Mouse (Mus musculus) heart, adult 2 months (tissue): Measurements from ENCODE around the gene Tagln2. TPM values are rescaled to one million over a fixed set of nuclear protein-coding genes. Genes with fewer than 3 reads are reported as not detected.

ENCODE experiments used
- DNase-seq, 2 experiments: peaks; one replicate each; pipeline ENCODE4 v3.0.0; 2021
- H3K27ac ChIP-seq: fragments of 200-600 bp; 2 replicates; pipeline ENCODE4 v1.8.1; 2022
- H3K27me3 ChIP-seq: fragments of 200-500 bp; 2 replicates; pipeline ENCODE4 v1.6.1; 2012; ENCODE audit warnings: mild to moderate bottlenecking, low read length, inconsistent platforms, mixed read lengths; ENCODE audit not compliant: control insufficient read depth, insufficient read depth
- H3K36me3 ChIP-seq: fragments of 200-500 bp; 2 replicates; pipeline ENCODE4 v1.6.1; 2012; ENCODE audit warnings: low read length, inconsistent platforms; ENCODE audit not compliant: control insufficient read depth, insufficient read depth
- H3K4me1 ChIP-seq: fragments of 200-500 bp; 2 replicates; pipeline ENCODE4 v1.6.1; 2011; ENCODE audit warnings: low read length; ENCODE audit not compliant: control insufficient read depth, insufficient read depth
- H3K4me3 ChIP-seq: fragments of 200-600 bp; 2 replicates; pipeline ENCODE4 v1.8.1; 2022
- H3K79me2 ChIP-seq: fragments of 200-500 bp; replicated peaks from 2 replicates; pipeline ENCODE4 v1.6.1; 2012; ENCODE audit warnings: mild to moderate bottlenecking, inconsistent platforms, low read length, moderate library complexity, mixed read lengths; ENCODE audit not compliant: control insufficient read depth, insufficient read depth
- H3K9ac ChIP-seq: fragments of 200-500 bp; 2 replicates; pipeline ENCODE4 v1.6.1; 2012; ENCODE audit warnings: low read depth, mild to moderate bottlenecking, control low read depth, inconsistent platforms, low read length, mixed read lengths
- CTCF ChIP-seq: fragments of 200-600 bp; IDR thresholded peaks from 2 replicates; pipeline ENCODE4 v1.8.1; 2022; ENCODE audit warnings: antibody characterized with exemption, mild to moderate bottlenecking, moderate library complexity
- EP300 ChIP-seq: fragments of 200-500 bp; IDR thresholded peaks from 2 replicates; pipeline ENCODE4 v1.6.1; 2011; ENCODE audit warnings: low read depth, low read length, control low read depth; ENCODE audit not compliant: insufficient read depth
- POLR2A ChIP-seq: fragments of 200-500 bp; IDR thresholded peaks from 2 replicates; pipeline ENCODE4 v1.6.1; 2011; ENCODE audit warnings: mild to moderate bottlenecking, low read depth, low read length, control low read depth; ENCODE audit not compliant: insufficient read depth
- WGBS: fragments of 180-500 bp; shearing (Covaris S2); methylation state at CpG from one replicate; pipeline ENCODE4 v1.1.7; 2018; 5-methylcytosine and 5-hydroxymethylcytosine counted together
- intact Hi-C: fragments of 180-260 bp; cut with DNase I; formaldehyde crosslinking; loops from one replicate; pipeline ENCODE4 v1.15.1; 2025
- polyA plus RNA-seq: library from polyadenylated mRNA; depleted of rRNA; stranded (reverse); fragments of >200 nt; gene quantifications from 2 replicates; pipeline ENCODE4 v1.2.3, GENCODE M21; 2012
- total RNA-seq, 2 experiments: library from RNA; stranded (reverse); gene quantifications; 2 replicates each; pipeline ENCODE4 v1.2.3; 2021

Tagln2 gene
- total and polyA plus RNA-seq, 3 experiments, result 65.5 to 131 (median 77.8) TPM

DNA sequence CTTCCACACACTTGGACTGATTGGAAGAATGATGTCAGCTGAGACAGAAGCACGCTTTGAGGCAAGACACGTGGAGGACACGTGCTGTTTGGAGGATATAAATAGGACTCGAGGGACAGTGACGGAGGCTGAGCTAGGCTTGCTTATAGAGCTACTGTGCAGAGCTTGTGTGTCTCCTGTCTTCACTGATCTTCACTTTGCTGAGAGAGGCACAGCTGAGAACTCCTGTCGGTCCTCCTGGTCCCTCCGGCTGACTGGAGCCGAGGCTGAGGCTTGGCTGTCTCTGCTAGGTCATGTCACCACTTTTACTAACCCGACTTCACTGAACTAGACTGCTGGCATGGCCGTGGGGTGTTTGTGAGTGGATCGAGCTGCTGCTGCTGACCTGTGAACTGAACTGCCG is 23.9 kb downstream of the Tagln2 start:
- intact Hi-C loops, result no loop called here
- TF ChIP-seq POLR2A (no peak), EP300 (0 out of 2 replicates have a peak, but pooled peaks have one; percentile 30)
- H3K27me3 ChIP-seq, result no peaks in the 10 kb centered on the region; the same call in 1 of the 2 replicates
- H3K27ac ChIP-seq, result peak overlapping the region; percentile 21; the same call in 1 of the 2 replicates
- no peak overlapping the region for H3K4me3 ChIP-seq
- H3K79me2 ChIP-seq, result no peaks in the 10 kb centered on the region
- H3K9ac ChIP-seq, result no peak overlapping the region
- H3K4me1 ChIP-seq, result peaks cover 27% of the 10 kb centered on the region
- WGBS, result 30% methylated on average over 12 of the region's 12 CpGs
- H3K36me3 ChIP-seq, result peaks cover 2% of the 10 kb centered on the region; the same call in 1 of the 2 replicates
- DNase-seq, result peak in 1 of 2 experiments; percentile 66

DNA sequence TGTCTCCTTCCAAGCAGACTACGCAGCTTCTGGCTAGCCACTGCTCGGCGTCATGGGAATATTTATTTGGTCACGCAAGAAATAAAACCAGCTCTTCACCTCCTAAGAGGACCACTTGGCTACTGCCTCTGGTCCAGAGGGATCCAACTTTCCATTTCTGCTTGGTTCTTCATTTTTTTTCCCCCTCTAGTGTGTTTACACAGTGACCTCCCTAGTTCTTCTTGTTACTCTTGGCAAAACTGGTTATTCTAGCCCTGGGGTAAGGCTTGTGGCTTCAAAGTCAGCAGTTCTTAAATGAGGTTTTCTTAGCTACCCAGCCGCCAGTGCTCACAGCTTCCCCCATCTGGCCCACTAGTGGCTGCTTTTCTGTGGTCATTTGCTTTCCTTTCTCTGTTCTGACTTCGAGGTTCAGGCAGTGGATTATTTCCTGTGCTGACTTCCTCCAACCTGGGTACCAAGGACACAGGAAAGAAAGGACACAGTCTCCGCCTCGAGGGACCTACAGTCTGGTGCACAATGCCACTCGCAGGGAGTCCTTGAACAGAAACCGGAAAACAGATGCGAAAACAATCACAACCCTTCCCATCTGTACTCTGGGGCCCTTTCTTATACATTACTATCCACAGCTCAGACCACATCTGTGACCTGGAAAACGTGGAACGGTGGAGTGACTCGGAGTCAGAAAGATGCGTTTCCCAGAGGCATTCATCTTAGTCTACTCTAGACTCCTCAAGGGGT is 25.3 kb downstream of the Tagln2 start:
- Histone ChIP-seq H3K9ac (peak overlapping the region; percentile 12; the same call in 1 of the 2 replicates), H3K4me3 (no peak overlapping the region), H3K4me1 (peaks cover 23% of the 10 kb centered on the region), H3K79me2 (no peaks in the 10 kb centered on the region), H3K27me3 (no peaks in the 10 kb centered on the region), H3K36me3 (peaks cover 2% of the 10 kb centered on the region; the same call in 1 of the 2 replicates), H3K27ac (peak overlapping the region; percentile 87)
- intact Hi-C loops, result loop anchor here (1.0 kb wide), 1 partner anchor 25 kb away; the partner anchor contains the start of gene Tagln2
- TF ChIP-seq CTCF (peak; percentile 69), POLR2A (peak; percentile 50), EP300 (peak; percentile 96)
- DNase-seq, result peak; percentile 65 to 80
- WGBS, result 28% methylated on average over 15 of the region's 15 CpGs

- 32% methylated on average over 7 of the region's 7 CpGs for WGBS
- Histone ChIP-seq H3K27ac (peak overlapping the region; percentile 87), H3K79me2 (no peaks in the 10 kb centered on the region), H3K9ac (peak overlapping the region; percentile 12; the same call in 1 of the 2 replicates), H3K36me3 (no peaks in the 10 kb centered on the region), H3K4me3 (peak overlapping the region; percentile 47), H3K4me1 (peaks cover 27% of the 10 kb centered on the region), H3K27me3 (no peaks in the 10 kb centered on the region)
- peak in 1 of 2 experiments; percentile 31 for DNase-seq
- TF ChIP-seq POLR2A, result no peak
- TF ChIP-seq EP300, result no peak
- TF ChIP-seq CTCF, result no peak
- intact Hi-C loops, result loop anchor here (1.0 kb wide), 1 partner anchor 26 kb away; the partner anchor contains the start of gene Tagln2
These were observed 26.1 kb downstream of the Tagln2 start for GRCm38 (mm10) chr1:172525971-172526370.

DNA sequence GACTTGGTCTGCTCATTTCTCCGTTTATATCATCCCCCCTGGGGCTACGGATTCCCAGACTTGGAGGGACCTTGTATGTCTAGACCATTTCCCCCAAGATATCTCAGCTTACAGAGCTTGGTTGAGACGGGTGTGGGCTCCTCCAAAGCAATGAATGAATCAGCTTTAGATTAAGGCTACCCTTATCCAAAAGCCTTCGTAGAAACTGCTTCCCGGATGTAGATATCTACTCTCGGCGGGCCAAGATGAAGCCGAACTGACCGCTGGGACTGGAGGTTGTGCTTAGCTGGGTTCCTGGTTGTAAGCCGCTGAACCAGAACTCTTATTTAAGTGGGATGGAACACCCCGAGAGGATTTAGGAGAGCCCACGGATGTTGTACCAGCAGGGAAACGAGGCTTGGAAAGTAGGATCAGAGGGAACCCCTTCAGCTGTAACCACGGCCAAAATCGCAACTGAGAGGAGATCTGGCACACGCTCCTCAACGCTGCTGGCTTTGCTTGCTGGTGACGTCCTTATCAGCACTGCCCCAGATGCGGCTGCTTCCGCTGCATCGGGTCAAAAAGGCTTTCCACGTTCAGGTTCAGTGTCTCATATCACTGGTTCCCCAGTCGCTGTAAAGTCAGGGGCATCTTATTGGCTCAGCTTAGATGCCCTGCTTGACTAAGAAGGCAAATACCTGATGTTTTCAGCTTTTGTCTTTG is 26.7 kb downstream of the Tagln2 start:
- Histone ChIP-seq H3K27me3 (no peaks in the 10 kb centered on the region), H3K4me3 (peak overlapping the region; percentile 47), H3K79me2 (no peaks in the 10 kb centered on the region), H3K27ac (peak overlapping the region; percentile 87), H3K4me1 (peaks cover 25% of the 10 kb centered on the region), H3K36me3 (no peaks in the 10 kb centered on the region), H3K9ac (peak overlapping the region; percentile 12)
- intact Hi-C loops, result no loop called here
- WGBS, result 7% methylated on average over 23 of the region's 23 CpGs
- DNase-seq, result peak; percentile 74 to 83
- TF ChIP-seq EP300 (peak; percentile 89), POLR2A (peak; percentile 84), CTCF (no peak)

GRCm38 (mm10) chr1:172527431-172527830 is 27.6 kb downstream of the Tagln2 start:
- Histone ChIP-seq H3K27ac (peak overlapping the region; percentile 87), H3K27me3 (no peaks in the 10 kb centered on the region), H3K79me2 (no peaks in the 10 kb centered on the region), H3K36me3 (no peaks in the 10 kb centered on the region), H3K4me1 (peaks cover 23% of the 10 kb centered on the region), H3K4me3 (no peak overlapping the region), H3K9ac (no peak overlapping the region)
- 93% methylated on average over 10 of the region's 10 CpGs for WGBS
- DNase-seq, result no peak
- TF ChIP-seq POLR2A (no peak), CTCF (no peak), EP300 (no peak)
- intact Hi-C loops, result no loop called here
